Mouse (Mus musculus) layer of hippocampus, postnatal 10 days (tissue): ENCODE results near the gene Ttc26. TPM values are rescaled to one million over a fixed set of nuclear protein-coding genes. Genes with fewer than 3 reads are reported as not detected.
A peak's percentile ranks its signal among the peaks of the same experiment; 100 is the strongest.

Experiments
- DNase-seq, 2 experiments: peaks; one replicate each; pipeline ENCODE4 v3.0.0; 2021; ENCODE audit warnings: low spot score in 2 of 2
- long read RNA-seq: library from polyadenylated mRNA; stranded (forward); transcript quantifications from one replicate; pipeline ENCODE4 v2.0.0, GENCODE M21; 2023
- total RNA-seq, 2 experiments: library from RNA; stranded (reverse); gene quantifications; 2 replicates each; pipeline ENCODE4 v1.2.3; 2021

Ttc26 gene
- 10 to 100 TPM in 1 of 2 experiments, 1 to 10 TPM in 1; 9.8 to 10.1 TPM for total RNA-seq
- long read RNA-seq, full-length matches to known transcripts = 2 of 4 reads
- long read RNA-seq, partial matches to known transcripts = 0 of 4 reads
- long read RNA-seq, other reads (novel, unspliced or antisense) = 2 of 4 reads

- DNase-seq = peak; percentile 90
Measured at GRCm38 (mm10) chr6:38381129-38381771, at the start of gene Ttc26. Gene Ttc26 (plus strand): TSS chr6:38381469.

- DNase-seq = no peak
Measured at GRCm38 (mm10) chr6:38335264-38335663, 46.0 kb upstream of the Ttc26 start.

GRCm38 (mm10) chr6:38337166-38337705, 44.0 kb upstream of the Ttc26 start:
- DNase-seq = no peak

- no peak for DNase-seq
Measured at GRCm38 (mm10) chr6:38337951-38338350, 43.3 kb upstream of the Ttc26 start.

DNA sequence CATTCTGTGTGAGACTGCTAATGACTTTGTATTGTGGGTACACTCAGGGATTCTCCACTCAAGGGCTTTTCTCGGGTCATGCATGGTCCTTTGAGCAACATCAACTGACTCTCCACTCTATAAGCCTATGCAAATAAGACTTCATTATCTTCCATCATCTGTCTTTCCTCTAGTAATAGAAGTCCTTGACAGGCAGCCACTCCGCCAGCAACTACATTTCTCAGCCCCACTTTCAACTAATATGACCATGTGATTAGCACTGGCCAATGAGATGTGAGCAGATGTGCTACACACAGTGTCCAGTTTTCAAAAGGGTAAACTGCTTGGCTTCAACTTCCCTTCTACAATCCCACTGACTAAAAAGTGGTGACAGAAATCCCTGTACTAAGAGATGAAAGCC, 42.2 kb upstream of the Ttc26 start:
- DNase-seq = no peak

GRCm38 (mm10) chr6:38341751-38342665, 39.3 kb upstream of the Ttc26 start:
- no peak for DNase-seq

DNA sequence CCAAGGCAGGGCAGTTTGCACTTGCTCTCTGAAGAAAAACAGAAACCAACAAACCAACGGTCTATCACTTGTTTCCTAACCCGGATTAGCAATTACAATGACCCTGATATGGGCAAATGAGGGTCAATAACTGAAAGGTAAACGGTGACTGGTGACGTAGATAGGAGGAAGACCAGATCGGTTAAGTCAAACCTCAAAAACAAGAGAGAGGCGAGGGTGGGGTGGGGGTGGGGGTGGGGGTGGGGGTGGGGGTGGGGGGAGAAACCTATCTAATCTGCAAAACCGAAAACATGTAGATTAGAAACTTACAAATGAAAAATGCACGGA, 38.6 kb upstream of the Ttc26 start:
- DNase-seq = no peak

DNA sequence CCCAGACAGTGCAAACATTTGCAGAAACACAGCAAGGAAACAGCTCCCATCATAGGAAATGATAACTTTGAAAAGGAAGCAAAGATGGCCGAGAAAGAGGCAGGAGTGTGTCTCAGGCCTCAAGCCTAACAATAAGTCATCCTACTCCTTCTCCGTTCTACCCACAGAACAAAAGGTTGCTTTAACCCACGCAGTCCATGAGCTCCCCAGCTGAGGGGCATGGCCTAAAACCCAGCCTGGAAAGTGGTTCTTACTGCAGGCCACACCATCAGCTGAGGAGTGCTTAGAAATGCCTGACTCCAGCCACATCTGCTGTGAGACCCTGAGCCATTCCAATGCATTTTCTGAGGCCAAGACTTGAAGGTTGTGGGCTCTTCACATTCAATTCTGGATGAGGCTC, 37.7 kb upstream of the Ttc26 start:
- no peak for DNase-seq

- DNase-seq = no peak
Measured at GRCm38 (mm10) chr6:38344006-38344670, 37.1 kb upstream of the Ttc26 start.

- DNase-seq = no peak
Measured at GRCm38 (mm10) chr6:38345796-38346195, 35.5 kb upstream of the Ttc26 start.

GRCm38 (mm10) chr6:38347875-38348274, 33.4 kb upstream of the Ttc26 start:
- no peak for DNase-seq

GRCm38 (mm10) chr6:38348811-38349453, 32.3 kb upstream of the Ttc26 start:
- DNase-seq = no peak

DNA sequence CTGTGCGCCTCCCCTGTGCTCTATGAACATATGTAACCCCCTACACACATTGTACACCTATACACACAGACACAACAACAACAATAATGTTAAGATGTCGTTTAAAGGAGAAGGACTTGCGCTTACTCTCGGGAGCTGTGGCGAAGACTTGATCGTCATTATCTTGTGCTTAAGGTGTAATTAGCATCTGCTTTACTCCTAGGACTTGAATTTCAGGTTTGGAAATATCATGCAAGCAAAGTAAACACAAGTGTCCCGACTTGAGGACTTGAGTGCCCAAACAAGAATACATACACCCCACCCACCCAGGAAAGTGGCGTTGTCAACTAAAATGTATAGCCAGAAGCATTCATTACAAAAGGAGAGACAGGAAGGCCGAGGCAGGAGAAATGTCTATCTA, 31.5 kb upstream of the Ttc26 start:
- DNase-seq = no peak

GRCm38 (mm10) chr6:38351930-38352329, 29.3 kb upstream of the Ttc26 start:
- no peak for DNase-seq

- no peak for DNase-seq
Measured at GRCm38 (mm10) chr6:38352451-38352850, 28.8 kb upstream of the Ttc26 start.

DNA sequence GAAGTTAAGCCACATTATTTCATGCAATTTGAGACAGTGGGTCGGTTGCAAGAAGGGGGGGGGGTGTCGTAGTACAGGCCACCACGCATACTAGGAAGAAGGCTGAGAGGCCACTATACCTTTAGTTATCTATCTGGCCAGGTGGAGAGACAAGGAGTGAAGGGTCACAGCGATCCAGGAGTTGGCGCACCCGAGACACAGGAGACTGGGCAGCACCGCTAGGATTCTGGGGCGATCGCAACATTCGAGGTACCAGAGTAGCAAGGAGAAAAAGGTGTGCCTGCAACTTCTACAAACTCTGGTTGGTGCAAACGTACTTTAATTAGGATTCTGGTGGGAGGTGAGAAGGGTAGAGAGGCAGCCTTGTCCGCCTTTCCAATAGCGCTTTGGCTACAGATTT, 28.1 kb upstream of the Ttc26 start:
- DNase-seq = no peak

- peak; percentile 43 to 50 for DNase-seq
Measured at GRCm38 (mm10) chr6:38353811-38354722, 27.2 kb upstream of the Ttc26 start, which contains the start of gene Zc3hav1. Gene Zc3hav1 (minus strand): TSS chr6:38354603.

- DNase-seq = no peak
Measured at GRCm38 (mm10) chr6:38354723-38355353, 26.4 kb upstream of the Ttc26 start.

GRCm38 (mm10) chr6:38355354-38355823, 25.9 kb upstream of the Ttc26 start:
- DNase-seq = no peak
